Mouse (Mus musculus): ENCODE results near the gene Riok2.

GRCm38 (mm10) chr17:17396869-17397268, 22.8 kb downstream of the Riok2 start:
- no peak for TF ChIP-seq USF1 (IDR thresholded peaks at IDR 0.05; ENCODE audit: low read depth)
- no peak for TF ChIP-seq CTCF (IDR thresholded peaks at IDR 0.05; ENCODE audit: control insufficient read depth, insufficient read depth, insufficient read length)
